Mouse (Mus musculus): ENCODE measurements around the gene Tmc6. TPM values are rescaled to one million over a fixed set of nuclear protein-coding genes. Genes with fewer than 3 reads are reported as not detected.

Tmc6 gene
- total and polyA plus RNA-seq, 2 experiments from 2014 or later, result 3.2 to 4.1 TPM

GRCm38 (mm10) chr11:117742243-117742642, 39.8 kb downstream of the Tmc6 start:
- no peak for TF ChIP-seq CTCF (IDR thresholded peaks at IDR 0.05; ENCODE audit: low read depth)
- H3K4me3 ChIP-seq (ENCODE audit: low read depth, low read length), result no peak overlapping the region
- WGBS, result 82% methylated on average over 8 of the region's 8 CpGs
- no peaks in the 10 kb centered on the region for H3K27me3 ChIP-seq (ENCODE audit: insufficient read depth, low read length)
- no peaks in the 10 kb centered on the region for H3K4me1 ChIP-seq (ENCODE audit: insufficient read depth)
- no peak overlapping the region for H3K9ac ChIP-seq
- no peak for DNase-seq
- H3K27ac ChIP-seq (ENCODE audit: low read depth, low read length), result no peak overlapping the region
- H3K4me2 ChIP-seq (ENCODE audit: low read depth), result no peak overlapping the region
- no peaks in the 10 kb centered on the region for H3K9me3 ChIP-seq (ENCODE audit: low read length)
- ATAC-seq, result no peak
- peaks cover 92% of the 10 kb centered on the region for H3K36me3 ChIP-seq (ENCODE audit: insufficient read depth)

GRCm38 (mm10) chr11:117741128-117741527, 40.9 kb downstream of the Tmc6 start:
- no peak for TF ChIP-seq CTCF (IDR thresholded peaks at IDR 0.05; ENCODE audit: low read depth)
- Histone ChIP-seq H3K4me3 (ENCODE audit: low read depth, low read length) (no peak overlapping the region), H3K27me3 (ENCODE audit: insufficient read depth, low read length) (no peaks in the 10 kb centered on the region), H3K4me1 (ENCODE audit: insufficient read depth) (no peaks in the 10 kb centered on the region), H3K4me2 (ENCODE audit: low read depth) (no peak overlapping the region), H3K36me3 (ENCODE audit: insufficient read depth) (peaks cover 94% of the 10 kb centered on the region), H3K27ac (ENCODE audit: low read depth, low read length) (no peak overlapping the region), H3K9me3 (ENCODE audit: low read length) (no peaks in the 10 kb centered on the region), H3K9ac (no peak overlapping the region)
- ATAC-seq (no peak), DNase-seq (no peak)
- 91% methylated on average over 6 of the region's 6 CpGs for WGBS

- no peak overlapping the region for H3K4me2 ChIP-seq (ENCODE audit: low read depth)
- no peak for DNase-seq
- no peak for ATAC-seq
- no peaks in the 10 kb centered on the region for H3K9me3 ChIP-seq (ENCODE audit: low read length)
- H3K36me3 ChIP-seq (ENCODE audit: insufficient read depth), result peaks cover 87% of the 10 kb centered on the region
- H3K4me3 ChIP-seq (ENCODE audit: low read depth, low read length), result no peak overlapping the region
- TF ChIP-seq CTCF (IDR thresholded peaks at IDR 0.05; ENCODE audit: low read depth), result no peak
- H3K4me1 ChIP-seq (ENCODE audit: insufficient read depth), result no peaks in the 10 kb centered on the region
- H3K9ac ChIP-seq, result no peak overlapping the region
- 88% methylated on average over 5 of the region's 5 CpGs for WGBS
- H3K27me3 ChIP-seq (ENCODE audit: insufficient read depth, low read length), result no peaks in the 10 kb centered on the region
- H3K27ac ChIP-seq (ENCODE audit: low read depth, low read length), result no peak overlapping the region
These were observed 43.9 kb downstream of the Tmc6 start for GRCm38 (mm10) chr11:117738123-117738522.

- no peaks in the 10 kb centered on the region for H3K27me3 ChIP-seq (ENCODE audit: insufficient read depth, low read length)
- H3K4me2 ChIP-seq (ENCODE audit: low read depth), result no peak overlapping the region
- H3K9me3 ChIP-seq (ENCODE audit: low read length), result no peaks in the 10 kb centered on the region
- no peaks in the 10 kb centered on the region for H3K4me1 ChIP-seq (ENCODE audit: insufficient read depth)
- WGBS, result 69% methylated on average over 5 of the region's 5 CpGs
- no peak for TF ChIP-seq CTCF (IDR thresholded peaks at IDR 0.05; ENCODE audit: low read depth)
- DNase-seq (no peak), ATAC-seq (no peak)
- peaks cover 69% of the 10 kb centered on the region for H3K36me3 ChIP-seq (ENCODE audit: insufficient read depth)
- no peak overlapping the region for H3K4me3 ChIP-seq (ENCODE audit: low read depth, low read length)
- H3K27ac ChIP-seq (ENCODE audit: low read depth, low read length), result no peak overlapping the region
- H3K9ac ChIP-seq, result no peak overlapping the region
These were observed 45.8 kb downstream of the Tmc6 start for GRCm38 (mm10) chr11:117736037-117736689.

- no peak for DNase-seq
- Histone ChIP-seq H3K36me3 (ENCODE audit: insufficient read depth) (peaks cover 25% of the 10 kb centered on the region), H3K4me3 (ENCODE audit: low read depth, low read length) (no peak overlapping the region), H3K27ac (ENCODE audit: low read depth, low read length) (no peak overlapping the region), H3K9ac (no peak overlapping the region), H3K9me3 (ENCODE audit: low read length) (no peaks in the 10 kb centered on the region), H3K4me2 (ENCODE audit: low read depth) (no peak overlapping the region), H3K4me1 (ENCODE audit: insufficient read depth) (no peaks in the 10 kb centered on the region), H3K27me3 (ENCODE audit: insufficient read depth, low read length) (no peaks in the 10 kb centered on the region)
- TF ChIP-seq CTCF (IDR thresholded peaks at IDR 0.05; ENCODE audit: low read depth), result no peak
- ATAC-seq, result no peak
- 86% methylated on average over 7 of the region's 7 CpGs for WGBS
These were observed 50.5 kb downstream of the Tmc6 start for GRCm38 (mm10) chr11:117731470-117731869.

- Histone ChIP-seq H3K36me3 (ENCODE audit: insufficient read depth) (peaks cover 17% of the 10 kb centered on the region), H3K4me2 (ENCODE audit: low read depth) (no peak overlapping the region), H3K27me3 (ENCODE audit: insufficient read depth, low read length) (no peaks in the 10 kb centered on the region), H3K4me1 (ENCODE audit: insufficient read depth) (no peaks in the 10 kb centered on the region), H3K27ac (ENCODE audit: low read depth, low read length) (no peak overlapping the region), H3K9ac (no peak overlapping the region), H3K4me3 (ENCODE audit: low read depth, low read length) (no peak overlapping the region), H3K9me3 (ENCODE audit: low read length) (no peaks in the 10 kb centered on the region)
- 77% methylated on average over 4 of the region's 4 CpGs for WGBS
- ATAC-seq (no peak), DNase-seq (no peak)
- TF ChIP-seq CTCF (IDR thresholded peaks at IDR 0.05; ENCODE audit: low read depth), result no peak
These were observed 51.5 kb downstream of the Tmc6 start for GRCm38 (mm10) chr11:117730490-117730838.

GRCm38 (mm10) chr11:117729798-117730489, 52.1 kb downstream of the Tmc6 start:
- TF ChIP-seq CTCF (IDR thresholded peaks at IDR 0.05; ENCODE audit: low read depth), result no peak
- H3K27ac ChIP-seq (ENCODE audit: low read depth, low read length), result no peak overlapping the region
- WGBS, result 83% methylated on average over 7 of the region's 7 CpGs
- ATAC-seq (no peak), DNase-seq (no peak)
- H3K4me3 ChIP-seq (ENCODE audit: low read depth, low read length), result no peak overlapping the region
- no peaks in the 10 kb centered on the region for H3K27me3 ChIP-seq (ENCODE audit: insufficient read depth, low read length)
- H3K4me1 ChIP-seq (ENCODE audit: insufficient read depth), result no peaks in the 10 kb centered on the region
- H3K9me3 ChIP-seq (ENCODE audit: low read length), result no peaks in the 10 kb centered on the region
- no peak overlapping the region for H3K4me2 ChIP-seq (ENCODE audit: low read depth)
- H3K9ac ChIP-seq, result no peak overlapping the region
- H3K36me3 ChIP-seq (ENCODE audit: insufficient read depth), result peaks cover 17% of the 10 kb centered on the region
